Comparison of ENCODE assay signal across 9 mouse cellular contexts in the genomic region with DNA sequence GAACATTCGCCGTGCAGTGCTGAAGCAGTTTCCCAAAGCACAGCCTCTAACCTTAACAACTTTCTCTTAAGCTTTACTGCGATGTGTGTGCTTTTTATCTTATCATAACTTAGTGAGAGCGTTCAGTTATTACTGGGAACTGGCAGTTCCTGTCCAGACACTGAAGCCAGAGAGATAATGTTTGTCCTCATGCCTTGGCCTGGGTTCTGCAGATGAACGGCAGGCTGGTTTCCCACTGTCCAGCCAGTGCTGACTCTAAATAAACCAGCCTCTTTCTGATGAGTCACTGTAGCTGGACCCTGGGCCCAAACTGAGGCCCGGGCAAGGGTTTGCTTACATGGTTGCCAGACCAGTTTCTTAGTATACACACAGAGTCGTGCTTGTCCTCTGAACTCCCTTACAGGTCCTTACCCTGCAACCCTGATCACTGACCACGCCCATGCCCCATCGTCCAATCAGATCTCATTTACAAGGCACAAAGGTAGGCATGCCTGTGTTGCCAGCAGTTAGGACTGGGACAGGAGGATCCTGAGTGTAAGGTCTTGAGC. TPM values are rescaled to one million over a fixed set of nuclear protein-coding genes. Genes with fewer than 3 reads are reported as not detected.
DNase-seq lines count a peak whose midpoint lies in the region; ATAC-seq and TF ChIP-seq lines count a peak whose summit lies in the region.
"Had no signal": no experiment of that assay in that cellular context is flagged by ENCODE, and none has a peak within 500 bp of the region (broad histone marks: within the 10 kb centered on the region; RNA-seq: fewer than 3 reads in every experiment).

No protein-coding gene starts in this region.

- no peaks in the 10 kb centered on the region for H3K4me1 ChIP-seq in stomach, postnatal 0 days (replicated peaks; ENCODE audit: control insufficient read depth, insufficient read depth)
- H3K4me1 ChIP-seq in hindbrain, postnatal 0 days (ENCODE audit: insufficient read depth, low read length): no peaks in the 10 kb centered on the region
- H3K4me1 ChIP-seq: embryonic facial prominence, embryonic 15.5 days had no signal

- no peaks in the 10 kb centered on the region for H3K27me3 ChIP-seq in stomach, postnatal 0 days (ENCODE audit: control insufficient read depth, insufficient read depth, low read length)
- no peaks in the 10 kb centered on the region for H3K27me3 ChIP-seq in hindbrain, postnatal 0 days (ENCODE audit: insufficient read depth, low read length)
- H3K27me3 ChIP-seq: embryonic facial prominence, embryonic 15.5 days had no signal

- TF ChIP-seq EP300 in stomach, postnatal 0 days (optimal IDR thresholded peaks at IDR 0.05): no peak

- H3K4me3 ChIP-seq in stomach, postnatal 0 days (ENCODE audit: low read depth, low read length): no peak overlapping the region
- no peak overlapping the region for H3K4me3 ChIP-seq in hindbrain, postnatal 0 days (ENCODE audit: low read length)
- H3K4me3 ChIP-seq: embryonic facial prominence, embryonic 15.5 days had no signal

- no peaks in the 10 kb centered on the region for H3K9me3 ChIP-seq in stomach, postnatal 0 days (ENCODE audit: control insufficient read depth, low read length)
- no peaks in the 10 kb centered on the region for H3K9me3 ChIP-seq in hindbrain, postnatal 0 days (ENCODE audit: low read length)
- H3K9me3 ChIP-seq: embryonic facial prominence, embryonic 15.5 days had no signal

- H3K4me2 ChIP-seq in stomach, postnatal 0 days (replicated peaks; ENCODE audit: low read depth): no peak overlapping the region
- no peak overlapping the region for H3K4me2 ChIP-seq in hindbrain, postnatal 0 days (ENCODE audit: low read depth, low read length)
- H3K4me2 ChIP-seq: embryonic facial prominence, embryonic 15.5 days had no signal

- no peak overlapping the region for H3K9ac ChIP-seq in stomach, postnatal 0 days (ENCODE audit: low read length)
- H3K9ac ChIP-seq in hindbrain, postnatal 0 days (replicated peaks; ENCODE audit: low read length): no peak overlapping the region
- H3K9ac ChIP-seq: embryonic facial prominence, embryonic 15.5 days had no signal

- peak; percentile 99 for ATAC-seq in stomach, postnatal 0 days (ENCODE audit: low FRiP score, low TSS enrichment)
- ATAC-seq in granulocyte monocyte progenitor cell, adult 5-6 weeks (replicated peaks; ENCODE audit: poor library complexity, severe bottlenecking): no peak
- ATAC-seq in hindbrain, postnatal 0 days: no peak

- no peaks in the 10 kb centered on the region for H3K36me3 ChIP-seq in stomach, postnatal 0 days (ENCODE audit: control insufficient read depth, insufficient read depth, low read length)
- no peaks in the 10 kb centered on the region for H3K36me3 ChIP-seq in hindbrain, postnatal 0 days (ENCODE audit: insufficient read depth, low read length)
- H3K36me3 ChIP-seq: embryonic facial prominence, embryonic 15.5 days had no signal

- peak overlapping the region; percentile 84 for H3K27ac ChIP-seq in stomach, postnatal 0 days (replicated peaks)
- no peak overlapping the region for H3K27ac ChIP-seq in hindbrain, postnatal 0 days
- H3K27ac ChIP-seq: embryonic facial prominence, embryonic 15.5 days had no signal

- 43% methylated on average over 9 of the region's 9 CpGs for WGBS in stomach, postnatal 0 days
- 83% methylated on average over 9 of the region's 9 CpGs for WGBS in hindbrain, postnatal 0 days

- peak; percentile 61 to 68 for DNase-seq in lung, adult 18-20 months
- DNase-seq in lung, postnatal 4 days: no peak
- DNase-seq in gastrocnemius, postnatal 25 days: peak; percentile 67
- DNase-seq in liver: peak; percentile 89
- DNase-seq in stomach, postnatal 0 days (ENCODE audit: low spot score): peak; percentile 94
- DNase-seq in cerebellum, postnatal 4 days (ENCODE audit: low spot score in 2 of 2): no peak
- DNase-seq in hindbrain, postnatal 0 days (ENCODE audit: low spot score): no peak

- TF ChIP-seq CTCF in stomach, postnatal 0 days (IDR thresholded peaks at IDR 0.05; ENCODE audit: low read depth): no peak
- TF ChIP-seq CTCF in hindbrain, postnatal 0 days (IDR thresholded peaks at IDR 0.05; ENCODE audit: low read depth): no peak

RNA-seq across cellular contexts. Expression of a gene that starts 11.3 kb away (rescaled TPM):
- 1 to 10 TPM; 4.8 to 6.8 TPM for total RNA-seq in gastrocnemius, postnatal 25 days (2021)
- polyA plus RNA-seq in stomach, postnatal 0 days (2015; fragmentation: Nextera tagmentation; extraction: Ambion mirVana): 4.2 and 4.4 TPM in 2 replicates
- 32.8 and 36.0 TPM in 2 replicates for total RNA-seq in granulocyte monocyte progenitor cell, adult 5-6 weeks (2014; fragmentation: Nextera tagmentation)
- total RNA-seq in granulocyte monocyte progenitor cell, adult 5-6 weeks (2017): 47.3 and 51.7 TPM in 2 replicates
- total RNA-seq in hindbrain, postnatal 0 days (2014; rRNA removed): 18.2 and 19.6 TPM in 2 replicates
- 7.1 and 7.5 TPM in 2 replicates for polyA plus RNA-seq in hindbrain, postnatal 0 days (2015; fragmentation: Nextera tagmentation; extraction: Ambion mirVana)

RNA-seq across cellular contexts. Expression of a gene that starts 26.1 kb away (rescaled TPM):
- total RNA-seq in gastrocnemius, postnatal 25 days (2021): 100 to 1,000 TPM in 1 of 2 experiments, 10 to 100 TPM in 1; 51.9 to 108 TPM
- 46.9 and 48.0 TPM in 2 replicates for polyA plus RNA-seq in stomach, postnatal 0 days (2015; fragmentation: Nextera tagmentation; extraction: Ambion mirVana)
- total RNA-seq in granulocyte monocyte progenitor cell, adult 5-6 weeks (2014; fragmentation: Nextera tagmentation): 143 and 148 TPM in 2 replicates
- 169 and 203 TPM in 2 replicates for total RNA-seq in granulocyte monocyte progenitor cell, adult 5-6 weeks (2017)
- total RNA-seq in hindbrain, postnatal 0 days (2014; rRNA removed): 47.6 and 57.5 TPM in 2 replicates
- 30.6 and 35.1 TPM in 2 replicates for polyA plus RNA-seq in hindbrain, postnatal 0 days (2015; fragmentation: Nextera tagmentation; extraction: Ambion mirVana)

Comparison
In these comparisons a context has a peak if more than half of its experiments do, and no peak if none do; other contexts are left out.
1. DNase-seq: peak in lung, adult 18-20 months (2 of 2), gastrocnemius, postnatal 25 days (single experiment), liver (single experiment) and stomach, postnatal 0 days (single experiment); none in lung, postnatal 4 days (0 of 2), cerebellum, postnatal 4 days (0 of 2) and hindbrain, postnatal 0 days (single experiment).